Mouse (Mus musculus) myocyte (in vitro differentiated cells): ENCODE measurements around the gene Zfp239. TPM values are rescaled to one million over a fixed set of nuclear protein-coding genes. Genes with fewer than 3 reads are reported as not detected.

Experiments
- H3K27me3 ChIP-seq: one replicate; pipeline ENCODE4 v1.6.1; 2011; ENCODE audit not compliant: control insufficient read depth, insufficient read depth, insufficient read length
- H3K36me3 ChIP-seq: one replicate; pipeline ENCODE4 v1.6.1; 2011; ENCODE audit not compliant: control insufficient read depth, insufficient read depth
- H3K4me2 ChIP-seq: one replicate; pipeline ENCODE4 v1.6.1; 2011; ENCODE audit warnings: low read depth, control low read depth
- H3K4me3 ChIP-seq: one replicate; pipeline ENCODE4 v1.5.1; 2011; ENCODE audit warnings: mild to moderate bottlenecking, control low read depth, moderate library complexity
- H3K79me2 ChIP-seq: one replicate; pipeline ENCODE4 v1.6.1; 2011; ENCODE audit not compliant: control insufficient read depth, insufficient read depth
- H3ac ChIP-seq: one replicate; pipeline ENCODE4 v1.6.1; 2011; ENCODE audit not compliant: control insufficient read depth, insufficient read length
- CEBPB ChIP-seq: IDR thresholded peaks from 2 replicates; pipeline ENCODE4 v1.6.1; 2011; ENCODE audit warnings: mild to moderate bottlenecking, moderate library complexity; ENCODE audit not compliant: poor library complexity, insufficient read depth, severe bottlenecking
- E2F4 ChIP-seq: IDR thresholded peaks from one replicate; pipeline ENCODE4 v1.6.1; 2011; ENCODE audit warnings: mild to moderate bottlenecking, control low read depth, moderate library complexity; ENCODE audit not compliant: insufficient read depth
- MAX ChIP-seq: IDR thresholded peaks from one replicate; pipeline ENCODE4 v1.6.1; 2011; ENCODE audit warnings: low read depth, mild to moderate bottlenecking, control low read depth
- MYOD1 ChIP-seq, 3 experiments: IDR thresholded peaks; one replicate each; pipeline ENCODE4 v1.6.1; 2011; ENCODE audit warnings: control low read depth in 2 of 3, low read depth in 2 of 3, mild to moderate bottlenecking in 2 of 3, moderate library complexity in 1 of 3; ENCODE audit not compliant: insufficient read length in 2 of 3, control insufficient read depth in 1 of 3
- MYOG ChIP-seq, 3 experiments: IDR thresholded peaks; one replicate each; pipeline ENCODE4 v1.6.1; 2011; ENCODE audit warnings: control low read depth in 2 of 3, low read depth in 2 of 3, mild to moderate bottlenecking in 2 of 3; ENCODE audit not compliant: insufficient read length in 2 of 3, control insufficient read depth in 1 of 3, insufficient read depth in 1 of 3
- POLR2A ChIP-seq: IDR thresholded peaks from one replicate; pipeline ENCODE4 v1.6.1; 2011; ENCODE audit warnings: low read depth, mild to moderate bottlenecking, control low read depth, moderate library complexity; ENCODE audit not compliant: insufficient read length
- POLR2AphosphoS2 ChIP-seq: IDR thresholded peaks from one replicate; pipeline ENCODE4 v1.6.1; 2011; ENCODE audit warnings: low read depth, control low read depth; ENCODE audit not compliant: insufficient read length
- REST ChIP-seq: IDR thresholded peaks from one replicate; pipeline ENCODE4 v1.6.1; 2011; ENCODE audit warnings: mild to moderate bottlenecking, control low read depth, moderate library complexity; ENCODE audit not compliant: insufficient read depth, insufficient read length
- SRF ChIP-seq: IDR thresholded peaks from one replicate; pipeline ENCODE4 v1.6.1; 2011; ENCODE audit warnings: low read depth; ENCODE audit not compliant: control insufficient read depth, insufficient read length
- TCF12 ChIP-seq: IDR thresholded peaks from one replicate; pipeline ENCODE4 v1.6.1; 2011; ENCODE audit warnings: mild to moderate bottlenecking, control low read depth; ENCODE audit not compliant: poor library complexity, insufficient read depth, severe bottlenecking
- TCF3 ChIP-seq: IDR thresholded peaks from one replicate; pipeline ENCODE4 v1.6.1; 2011; ENCODE audit warnings: low read depth, control low read depth; ENCODE audit not compliant: insufficient read length
- USF1 ChIP-seq: IDR thresholded peaks from one replicate; pipeline ENCODE4 v1.6.1; 2011; ENCODE audit warnings: low read depth, mild to moderate bottlenecking, control low read depth, moderate library complexity
- polyA plus RNA-seq: library from polyadenylated mRNA; unstranded; fragments of >200 nt; fragmentation: generic; extraction: Trizol; gene quantifications from one replicate; pipeline ENCODE4 v1.2.1, GENCODE M21; 2012; ENCODE audit warnings: missing spikeins

Zfp239 gene
- polyA plus RNA-seq = 2.1 TPM

GRCm38 (mm10) chr6:117861848-117862247 lies at the start of gene Zfp239:
Gene Zfp239, plus strand, starts transcription at chr6:117862100.
- peak within 1 kb of the TSS; percentile 41 for H3K4me3 ChIP-seq
- H3K36me3 ChIP-seq = no peaks in the 10 kb centered on the region
- no peak within 1 kb of the TSS for H3ac ChIP-seq
- H3K4me2 ChIP-seq = peak within 1 kb of the TSS; percentile 88
- H3K79me2 ChIP-seq = no peaks in the 10 kb centered on the region
- H3K27me3 ChIP-seq = no peaks in the 10 kb centered on the region
- TF ChIP-seq SRF (no peak), TCF12 (no peak), E2F4 (no peak), POLR2A (no peak), POLR2AphosphoS2 (no peak)

- TF ChIP-seq REST (no peak), CEBPB (no peak), SRF (no peak), POLR2A (no peak), MYOG (IDR thresholded peaks at IDR 0.05; ENCODE audit: control insufficient read depth in 1 of 3, insufficient read depth in 1 of 3, insufficient read length in 2 of 3, low read depth in 2 of 3) (no peak), MAX (no peak), USF1 (no peak), E2F4 (no peak), MYOD1 (IDR thresholded peaks at IDR 0.05; ENCODE audit: control insufficient read depth in 1 of 3, insufficient read length in 2 of 3, low read depth in 2 of 3) (no peak), TCF12 (no peak)
- Histone ChIP-seq H3K4me3 (no peak overlapping the region), H3K4me2 (no peak overlapping the region), H3K36me3 (no peaks in the 10 kb centered on the region), H3ac (no peak overlapping the region), H3K79me2 (no peaks in the 10 kb centered on the region), H3K27me3 (peaks cover 11% of the 10 kb centered on the region)
Measured at GRCm38 (mm10) chr6:117814681-117815080, 47.2 kb upstream of the Zfp239 start.

GRCm38 (mm10) chr6:117817108-117817541 lies 44.8 kb upstream of the Zfp239 start:
- H3K4me2 ChIP-seq = no peak overlapping the region
- no peaks in the 10 kb centered on the region for H3K79me2 ChIP-seq
- no peak overlapping the region for H3K4me3 ChIP-seq
- H3K27me3 ChIP-seq = no peaks in the 10 kb centered on the region
- H3K36me3 ChIP-seq = no peaks in the 10 kb centered on the region
- no peak for TF ChIP-seq CEBPB
- no peak for TF ChIP-seq POLR2AphosphoS2
- TF ChIP-seq MYOD1 (IDR thresholded peaks at IDR 0.05; ENCODE audit: control insufficient read depth in 1 of 3, insufficient read length in 2 of 3, low read depth in 2 of 3) = no peak
- no peak for TF ChIP-seq REST
- no peak for TF ChIP-seq MYOG (IDR thresholded peaks at IDR 0.05; ENCODE audit: control insufficient read depth in 1 of 3, insufficient read depth in 1 of 3, insufficient read length in 2 of 3, low read depth in 2 of 3)
- TF ChIP-seq TCF12 = no peak
- TF ChIP-seq SRF = no peak
- TF ChIP-seq POLR2A = no peak
- TF ChIP-seq E2F4 = no peak
- no peak for TF ChIP-seq USF1
- no peak for TF ChIP-seq TCF3
- no peak for TF ChIP-seq MAX
- no peak overlapping the region for H3ac ChIP-seq

GRCm38 (mm10) chr6:117820327-117820726 lies 41.6 kb upstream of the Zfp239 start:
- TF ChIP-seq TCF12 (no peak), REST (no peak), CEBPB (no peak), SRF (no peak), POLR2A (no peak), MYOG (IDR thresholded peaks at IDR 0.05; ENCODE audit: control insufficient read depth in 1 of 3, insufficient read depth in 1 of 3, insufficient read length in 2 of 3, low read depth in 2 of 3) (no peak), E2F4 (no peak), USF1 (no peak), MYOD1 (IDR thresholded peaks at IDR 0.05; ENCODE audit: control insufficient read depth in 1 of 3, insufficient read length in 2 of 3, low read depth in 2 of 3) (no peak), MAX (no peak), TCF3 (no peak), POLR2AphosphoS2 (no peak)
- no peak overlapping the region for H3K4me2 ChIP-seq

GRCm38 (mm10) chr6:117825369-117825768 lies 36.5 kb upstream of the Zfp239 start:
- H3K4me3 ChIP-seq = no peak overlapping the region
- no peaks in the 10 kb centered on the region for H3K79me2 ChIP-seq
- no peak overlapping the region for H3ac ChIP-seq
- no peak overlapping the region for H3K4me2 ChIP-seq
- H3K27me3 ChIP-seq = peaks cover 7% of the 10 kb centered on the region
- no peaks in the 10 kb centered on the region for H3K36me3 ChIP-seq
- TF ChIP-seq MYOG (IDR thresholded peaks at IDR 0.05; ENCODE audit: control insufficient read depth in 1 of 3, insufficient read depth in 1 of 3, insufficient read length in 2 of 3, low read depth in 2 of 3) = no peak
- TF ChIP-seq MAX = no peak
- TF ChIP-seq E2F4 = no peak
- no peak for TF ChIP-seq REST
- no peak for TF ChIP-seq POLR2A
- TF ChIP-seq TCF12 = no peak

More at GRCm38 (mm10) chr6:117820327-117820726, 41.6 kb upstream of the Zfp239 start:
- no peaks in the 10 kb centered on the region for H3K27me3 ChIP-seq
- H3K79me2 ChIP-seq = no peaks in the 10 kb centered on the region
- no peak overlapping the region for H3K4me3 ChIP-seq
- no peak overlapping the region for H3ac ChIP-seq
- no peaks in the 10 kb centered on the region for H3K36me3 ChIP-seq
